Mouse (Mus musculus): ENCODE measurements around the gene 9130019O22Rik.

DNA sequence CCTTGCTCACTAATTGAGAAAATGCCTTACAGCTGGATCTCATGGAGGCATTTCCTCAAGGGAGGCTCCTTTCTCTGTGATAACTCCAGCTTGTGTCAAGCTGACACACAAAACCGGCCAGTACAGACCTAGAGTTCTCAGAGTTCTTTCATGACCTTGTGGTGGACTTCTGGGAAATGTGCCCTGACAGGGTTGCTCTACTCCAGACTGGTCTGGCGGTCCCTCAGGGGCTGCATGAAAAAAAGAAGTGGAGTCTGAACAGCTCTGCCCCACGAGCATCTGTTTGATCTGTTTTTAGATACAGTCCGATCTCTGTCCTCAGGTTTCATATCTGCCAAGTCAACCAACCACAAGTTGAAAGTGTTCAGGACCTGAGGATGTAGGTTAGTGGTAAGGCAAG is 49.3 kb downstream of the 9130019O22Rik start:
- TF ChIP-seq CTCF (IDR thresholded peaks at IDR 0.05; ENCODE audit: low read depth) (no peak), EP300 (optimal IDR thresholded peaks at IDR 0.05) (no peak)
